Mouse (Mus musculus) liver, embryonic 14.5 days (tissue): ENCODE measurements around the gene Abr. TPM values are rescaled to one million over a fixed set of nuclear protein-coding genes. Genes with fewer than 3 reads are reported as not detected.
A peak's percentile ranks its signal among the peaks of the same experiment; 100 is the strongest.

ENCODE experiments used
- ATAC-seq: fragments of 200-750 bp; cut with Nextera tagmentation; 2 replicates; pipeline ENCODE4 v1.8.0; 2017; ENCODE audit warnings: moderate number of reproducible peaks, mild to moderate bottlenecking, moderate library complexity; ENCODE audit not compliant: insufficient read depth
- DNase-seq, 3 experiments: peaks; one replicate each; pipeline ENCODE4 v3.0.0-alpha.2; 2012 to 2013; ENCODE audit warnings: low read depth in 3 of 3, low spot score in 3 of 3
- H3K27ac ChIP-seq: fragments of 300-500 bp; sonication (generic); 2 replicates; pipeline ENCODE4 v1.5.1; 2014; ENCODE audit warnings: moderate library complexity, mild to moderate bottlenecking, control low read depth, inconsistent platforms
- H3K27me3 ChIP-seq: fragments of 300-500 bp; sonication (generic); 2 replicates; pipeline ENCODE4 v1.6.1; 2014; ENCODE audit warnings: mild to moderate bottlenecking, low read length, moderate library complexity; ENCODE audit not compliant: control insufficient read depth, insufficient read depth
- H3K36me3 ChIP-seq: fragments of 300-500 bp; sonication (generic); replicated peaks from 2 replicates; pipeline ENCODE4 v1.6.1; 2014; ENCODE audit warnings: low read depth; ENCODE audit not compliant: control insufficient read depth, insufficient read depth
- H3K4me1 ChIP-seq, 2 experiments: fragments of 200-500 bp in 1 of 2; fragments of 300-500 bp in 1 of 2; sonication (generic) in 1 of 2; replicated peaks; 2 replicates each; pipeline ENCODE4 v1.6.1; 2012 to 2014; ENCODE audit warnings: antibody characterized with exemption in 1 of 2, inconsistent platforms in 1 of 2, low read length in 1 of 2; ENCODE audit not compliant: control insufficient read depth in 2 of 2, insufficient read depth in 2 of 2
- H3K4me2 ChIP-seq: fragments of 300-500 bp; sonication (generic); 2 replicates; pipeline ENCODE4 v1.6.1; 2014; ENCODE audit warnings: low read depth, mild to moderate bottlenecking, control low read depth, moderate library complexity
- H3K4me3 ChIP-seq, 2 experiments: fragments of 200-500 bp in 1 of 2; fragments of 300-500 bp in 1 of 2; sonication (generic) in 1 of 2; 2 replicates each; pipeline ENCODE4 v1.5.1; 2012 to 2014; ENCODE audit warnings: low read depth in 2 of 2, low read length in 2 of 2, mild to moderate bottlenecking in 2 of 2, control low read depth in 1 of 2, inconsistent platforms in 1 of 2, moderate library complexity in 1 of 2; ENCODE audit not compliant: insufficient read depth in 1 of 2
- H3K9ac ChIP-seq: fragments of 300-500 bp; sonication (generic); replicated peaks from 2 replicates; pipeline ENCODE4 v1.6.1; 2014; ENCODE audit warnings: mild to moderate bottlenecking, control low read depth, moderate library complexity
- H3K9me3 ChIP-seq: fragments of 300-500 bp; sonication (generic); 2 replicates; pipeline ENCODE4 v1.6.1; 2016; ENCODE audit warnings: low read length, mixed read lengths; ENCODE audit not compliant: control insufficient read depth
- CTCF ChIP-seq: IDR thresholded peaks from 2 replicates; pipeline ENCODE4 v1.5.1; 2016; ENCODE audit warnings: antibody characterized with exemption, low read depth, control low read depth
- EP300 ChIP-seq: IDR thresholded peaks from 2 replicates; pipeline ENCODE4 v1.6.1; 2016; ENCODE audit warnings: antibody characterized with exemption, low read depth
- WGBS: fragments of 180-500 bp; shearing (Covaris S2); extraction: QIAGEN DNeasy Blood & Tissue Kit; methylation state at CpG from one replicate; pipeline ENCODE4 v1.1.7; 2014; ENCODE audit not compliant: insufficient replicate concordance; 5-methylcytosine and 5-hydroxymethylcytosine counted together
- polyA plus RNA-seq, 2 experiments: library from polyadenylated mRNA; depleted of rRNA in 1 of 2; stranded (reverse) in 1 of 2; unstranded in 1 of 2; fragments of >200 nt; fragmentation: Nextera tagmentation in 1 of 2; extraction: Ambion mirVana in 1 of 2; gene quantifications; 2 replicates each; pipeline versions ENCODE4 v1.2.1 to v1.2.3; 2012 to 2014

The Abr gene
- polyA plus RNA-seq, 2 experiments: 2.3 to 3.3 TPM

DNA sequence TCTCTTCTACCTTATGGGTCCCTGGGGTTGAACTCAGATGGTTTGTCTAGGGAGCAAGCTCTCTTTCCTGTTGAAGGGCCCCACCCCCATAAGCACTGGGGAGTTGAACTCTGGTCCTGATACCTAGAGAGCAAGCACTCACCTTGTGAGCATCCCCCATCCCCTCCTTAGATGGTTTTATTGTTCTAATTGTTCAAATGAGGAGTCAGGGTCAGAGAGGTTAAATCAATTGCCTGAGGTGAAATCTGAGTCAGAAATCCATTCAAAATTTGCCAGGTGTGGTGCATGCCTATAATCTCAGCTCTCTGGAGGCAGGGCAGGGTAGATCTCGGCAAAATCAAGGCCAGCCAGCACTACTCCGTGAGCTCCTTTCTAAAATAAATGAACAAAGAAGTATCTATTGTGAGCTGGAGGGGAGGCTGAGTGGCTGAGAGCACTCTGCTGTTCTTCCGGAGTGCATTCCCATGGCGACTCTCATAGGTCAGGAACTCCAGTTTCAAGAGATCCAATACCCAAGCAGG, 35.4 kb upstream of the Abr start:
- Histone ChIP-seq H3K4me3 (no peak overlapping the region), H3K27me3 (no peaks in the 10 kb centered on the region), H3K9me3 (no peaks in the 10 kb centered on the region), H3K4me2 (no peak overlapping the region), H3K4me1 (no peaks in the 10 kb centered on the region), H3K27ac (no peak overlapping the region), H3K36me3 (no peaks in the 10 kb centered on the region), H3K9ac (no peak overlapping the region)
- no peak for ATAC-seq
- WGBS: 52% methylated on average over 4 of the region's 4 CpGs
- DNase-seq: no peak
- TF ChIP-seq CTCF (no peak), EP300 (no peak)

GRCm38 (mm10) chr11:76655106-76655505, 33.0 kb upstream of the Abr start:
- no peak for ATAC-seq
- Histone ChIP-seq H3K4me2 (no peak overlapping the region), H3K27ac (no peak overlapping the region), H3K27me3 (no peaks in the 10 kb centered on the region), H3K9me3 (no peaks in the 10 kb centered on the region), H3K4me3 (no peak overlapping the region), H3K36me3 (no peaks in the 10 kb centered on the region), H3K4me1 (no peaks in the 10 kb centered on the region), H3K9ac (no peak overlapping the region)
- peak in 1 of 3 experiments; percentile 4 for DNase-seq
- WGBS: 7% methylated on average over 10 of the region's 10 CpGs
- peak; percentile 45 for TF ChIP-seq CTCF
- no peak for TF ChIP-seq EP300

- H3K4me3 ChIP-seq: no peak overlapping the region
- no peak overlapping the region for H3K4me2 ChIP-seq
- TF ChIP-seq CTCF (no peak), EP300 (no peak)
- H3K9ac ChIP-seq: no peak overlapping the region
- WGBS: 42% methylated on average over 3 of the region's 3 CpGs
- ATAC-seq: no peak
- no peaks in the 10 kb centered on the region for H3K4me1 ChIP-seq
- no peaks in the 10 kb centered on the region for H3K36me3 ChIP-seq
- no peaks in the 10 kb centered on the region for H3K9me3 ChIP-seq
- no peaks in the 10 kb centered on the region for H3K27me3 ChIP-seq
- no peak for DNase-seq
- H3K27ac ChIP-seq: no peak overlapping the region
Observed at GRCm38 (mm10) chr11:76652838-76653334, 30.8 kb upstream of the Abr start.

- Histone ChIP-seq H3K9ac (no peak overlapping the region), H3K4me1 (no peaks in the 10 kb centered on the region), H3K27me3 (peaks cover 3% of the 10 kb centered on the region), H3K36me3 (no peaks in the 10 kb centered on the region), H3K27ac (no peak overlapping the region), H3K4me2 (no peak overlapping the region), H3K9me3 (no peaks in the 10 kb centered on the region), H3K4me3 (no peak overlapping the region)
- WGBS: 43% methylated on average over 12 of the region's 14 CpGs
- DNase-seq (no peak), ATAC-seq (no peak)
- TF ChIP-seq CTCF (no peak), EP300 (no peak)
Observed at GRCm38 (mm10) chr11:76650862-76651560, 28.9 kb upstream of the Abr start.

DNA sequence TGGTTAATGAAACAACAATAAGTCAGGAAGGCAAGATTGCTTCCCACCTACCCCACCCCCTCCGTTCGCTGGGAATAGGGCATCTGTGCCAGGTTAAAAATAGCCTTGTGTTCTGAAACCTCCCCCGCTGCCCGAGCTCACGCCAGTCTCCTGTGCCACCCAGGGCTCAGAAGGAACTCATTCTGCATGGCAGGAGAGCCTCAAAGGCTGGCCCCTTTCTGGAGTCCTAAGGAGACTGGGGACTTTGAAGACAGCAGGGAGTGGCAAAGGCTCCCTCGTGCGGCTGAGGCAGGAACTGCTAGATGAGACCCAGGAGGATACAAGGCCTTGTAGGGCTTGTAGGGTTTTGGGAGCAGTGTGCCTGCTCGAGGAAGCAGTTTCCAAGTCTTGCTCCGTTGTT, 25.4 kb upstream of the Abr start:
- no peak overlapping the region for H3K27ac ChIP-seq
- H3K4me1 ChIP-seq: no peaks in the 10 kb centered on the region
- DNase-seq (peak; percentile 33 to 44 (median 35)), ATAC-seq (no peak)
- WGBS: 2% methylated on average over 9 of the region's 9 CpGs
- H3K9me3 ChIP-seq: no peaks in the 10 kb centered on the region
- H3K9ac ChIP-seq: no peak overlapping the region
- no peaks in the 10 kb centered on the region for H3K36me3 ChIP-seq
- H3K4me3 ChIP-seq: no peak overlapping the region
- no peak overlapping the region for H3K4me2 ChIP-seq
- peaks cover 8% of the 10 kb centered on the region for H3K27me3 ChIP-seq
- TF ChIP-seq EP300: no peak
- peak; percentile 87 for TF ChIP-seq CTCF
